Mouse (Mus musculus) G1E (cell line): ENCODE results near the gene Muc1.

Experiments used
- CTCF ChIP-seq: IDR thresholded peaks from 2 replicates; pipeline ENCODE4 v1.5.1; 2012; ENCODE audit warnings: low read depth, low read length, inconsistent platforms, mixed read lengths
- GATA1 ChIP-seq: IDR thresholded peaks from 2 replicates; pipeline ENCODE4 v1.6.1; 2012; ENCODE audit warnings: borderline replicate concordance, low read length, inconsistent platforms, mixed read lengths
- GATA2 ChIP-seq: IDR thresholded peaks from 2 replicates; pipeline ENCODE4 v1.6.1; 2012; ENCODE audit warnings: low read depth, low read length, inconsistent platforms, borderline replicate concordance
- POLR2AphosphoS5 ChIP-seq: IDR thresholded peaks from 2 replicates; pipeline ENCODE4 v1.6.1; 2012; ENCODE audit warnings: low read depth, low read length, inconsistent platforms; ENCODE audit not compliant: insufficient replicate concordance
- TAL1 ChIP-seq: conservative IDR thresholded peaks from 2 replicates; pipeline ENCODE4 v1.6.1; 2012; ENCODE audit warnings: low read depth, low read length, inconsistent platforms, mixed read lengths

GRCm38 (mm10) chr3:89230561-89230960 is 1.7 kb downstream of the Muc1 start:
- no peak for TF ChIP-seq CTCF
- no peak for TF ChIP-seq GATA1
- TF ChIP-seq POLR2AphosphoS5: no peak
- no peak for TF ChIP-seq GATA2
- TF ChIP-seq TAL1: no peak
